Mouse (Mus musculus) spleen, adult 12 weeks (tissue): ENCODE data around the gene Thsd7b.
"Not testable (repeated sequence)": the region's sequence is repeated elsewhere in the genome, so short reads cannot be mapped to it uniquely, and the experiment has no call there.

ENCODE experiments used
- DNase-seq: peaks from one replicate; pipeline ENCODE4 v3.0.0; 2022; ENCODE audit warnings: low spot score

Gene Thsd7b

GRCm38 (mm10) chr1:129644252-129644861 lies 371.3 kb downstream of the Thsd7b start:
- DNase-seq, result no peak

- DNase-seq, result not testable (repeated sequence)
Observed at GRCm38 (mm10) chr1:129651448-129651847, 378.3 kb downstream of the Thsd7b start.

GRCm38 (mm10) chr1:129658045-129658444 lies 384.9 kb downstream of the Thsd7b start:
- DNase-seq, result no peak

GRCm38 (mm10) chr1:129675878-129676277 lies 402.8 kb downstream of the Thsd7b start:
- no peak for DNase-seq

GRCm38 (mm10) chr1:129678851-129679250 lies 405.7 kb downstream of the Thsd7b start:
- DNase-seq, result no peak

- no peak for DNase-seq
Observed at GRCm38 (mm10) chr1:129705701-129706100, 432.6 kb downstream of the Thsd7b start.

- DNase-seq, result no peak
Observed at GRCm38 (mm10) chr1:129712706-129713105, 439.6 kb downstream of the Thsd7b start.

GRCm38 (mm10) chr1:129713571-129713970 lies 440.5 kb downstream of the Thsd7b start:
- DNase-seq, result no peak

GRCm38 (mm10) chr1:129719592-129719991 lies 446.5 kb downstream of the Thsd7b start:
- DNase-seq, result no peak

GRCm38 (mm10) chr1:129731991-129732390 lies 458.9 kb downstream of the Thsd7b start:
- DNase-seq, result no peak

- DNase-seq, result no peak
Observed at GRCm38 (mm10) chr1:129747595-129747994, 474.5 kb downstream of the Thsd7b start.

- no peak for DNase-seq
Observed at GRCm38 (mm10) chr1:129756548-129757240, 483.6 kb downstream of the Thsd7b start.

GRCm38 (mm10) chr1:129759003-129759402 lies 485.9 kb downstream of the Thsd7b start:
- no peak for DNase-seq

- no peak for DNase-seq
Observed at GRCm38 (mm10) chr1:129761234-129761633, 488.1 kb downstream of the Thsd7b start.

GRCm38 (mm10) chr1:129764748-129765147 lies 491.6 kb downstream of the Thsd7b start:
- DNase-seq, result no peak

GRCm38 (mm10) chr1:129777055-129777454 lies 504.0 kb downstream of the Thsd7b start:
- no peak for DNase-seq

- no peak for DNase-seq
Observed at GRCm38 (mm10) chr1:129779506-129779905, 506.4 kb downstream of the Thsd7b start.

- DNase-seq, result no peak
Observed at GRCm38 (mm10) chr1:129780589-129780988, 507.5 kb downstream of the Thsd7b start.

GRCm38 (mm10) chr1:129798519-129798918 lies 525.4 kb downstream of the Thsd7b start:
- no peak for DNase-seq

GRCm38 (mm10) chr1:129826927-129827326 lies 553.8 kb downstream of the Thsd7b start:
- no peak for DNase-seq

GRCm38 (mm10) chr1:129837324-129837723 lies 564.2 kb downstream of the Thsd7b start:
- no peak for DNase-seq

- no peak for DNase-seq
Observed at GRCm38 (mm10) chr1:129837776-129838175, 564.7 kb downstream of the Thsd7b start.

GRCm38 (mm10) chr1:129838486-129838885 lies 565.4 kb downstream of the Thsd7b start:
- DNase-seq, result no peak

- no peak for DNase-seq
Observed at GRCm38 (mm10) chr1:129843416-129843815, 570.3 kb downstream of the Thsd7b start.
